Mouse (Mus musculus) adrenal gland, adult 18-20 months (tissue): ENCODE measurements around the gene Chst10. TPM values are rescaled to one million over a fixed set of nuclear protein-coding genes. Genes with fewer than 3 reads are reported as not detected.

ENCODE experiments used
- DNase-seq, 2 experiments: peaks; one replicate each; pipeline ENCODE4 v3.0.0; 2021 to 2022; ENCODE audit warnings: low spot score in 2 of 2
- total RNA-seq, 2 experiments: library from RNA; stranded (reverse); gene quantifications; 1 replicate in 1 of 2; 2 replicates in 1 of 2; pipeline ENCODE4 v1.2.3; 2021

Gene Chst10
- total RNA-seq, 2 experiments from 2014 or later = 1.4 to 1.9 TPM

- no peak for DNase-seq
Measured at GRCm38 (mm10) chr1:38817268-38817667, 80.7 kb downstream of the Chst10 start.

- no peak for DNase-seq
Measured at GRCm38 (mm10) chr1:38816306-38816705, 81.7 kb downstream of the Chst10 start.

Other genes with a start within 250 kb of the Chst10 start
- 1 to 10 TPM; 2.2 to 2.8 TPM for gene Aff3, start 233.2 kb downstream of the Chst10 start, total RNA-seq
- 1 to 10 TPM; 6.0 to 6.8 TPM for gene Lonrf2, start 61.5 kb downstream of the Chst10 start, total RNA-seq
- not detected for gene Nms, start 41.0 kb upstream of the Chst10 start, total RNA-seq
- gene Pdcl3, start 87.4 kb upstream of the Chst10 start, total RNA-seq = 10 to 100 TPM; 77.9 to 91.3 TPM